Mouse (Mus musculus): ENCODE data around the gene Fat1.
"Not testable (repeated sequence)": the region's sequence is repeated elsewhere in the genome, so short reads cannot be mapped to it uniquely, and the experiment has no call there.

The Fat1 gene

GRCm38 (mm10) chr8:45011774-45012173 is 76.5 kb downstream of the Fat1 start:
- DNase-seq, result peak; percentile 29

GRCm38 (mm10) chr8:45013852-45014251 is 78.6 kb downstream of the Fat1 start:
- no peak for DNase-seq

- DNase-seq, result no peak
These were observed 79.3 kb downstream of the Fat1 start for GRCm38 (mm10) chr8:45014498-45015067.

GRCm38 (mm10) chr8:45015876-45016275 is 80.6 kb downstream of the Fat1 start:
- DNase-seq, result no peak

GRCm38 (mm10) chr8:45019241-45019640 is 84.0 kb downstream of the Fat1 start:
- DNase-seq, result no peak

GRCm38 (mm10) chr8:45021171-45021570 is 85.9 kb downstream of the Fat1 start:
- DNase-seq, result no peak

GRCm38 (mm10) chr8:45021911-45022665 is 86.8 kb downstream of the Fat1 start:
- DNase-seq, result no peak

- no peak for DNase-seq
These were observed 92.8 kb downstream of the Fat1 start for GRCm38 (mm10) chr8:45028081-45028497.

- DNase-seq, result no peak
These were observed 103.1 kb downstream of the Fat1 start for GRCm38 (mm10) chr8:45038350-45038749.

GRCm38 (mm10) chr8:45044160-45044559 is 108.9 kb downstream of the Fat1 start:
- no peak for DNase-seq

- no peak for DNase-seq
These were observed 115.2 kb downstream of the Fat1 start for GRCm38 (mm10) chr8:45050451-45050850.

- DNase-seq, result no peak
These were observed 116.0 kb downstream of the Fat1 start for GRCm38 (mm10) chr8:45051236-45051635.

- no peak for DNase-seq
These were observed 117.0 kb downstream of the Fat1 start for GRCm38 (mm10) chr8:45052205-45052604.

- DNase-seq, result no peak
These were observed 117.4 kb downstream of the Fat1 start for GRCm38 (mm10) chr8:45052618-45053017.

GRCm38 (mm10) chr8:45055500-45055899 is 120.3 kb downstream of the Fat1 start:
- no peak for DNase-seq

- no peak for DNase-seq
These were observed 121.6 kb downstream of the Fat1 start for GRCm38 (mm10) chr8:45056810-45057209.

GRCm38 (mm10) chr8:45060083-45060482 is 124.8 kb downstream of the Fat1 start:
- DNase-seq, result no peak

GRCm38 (mm10) chr8:45062311-45062710 is 127.1 kb downstream of the Fat1 start:
- DNase-seq, result no peak

- DNase-seq, result no peak
These were observed 128.0 kb downstream of the Fat1 start for GRCm38 (mm10) chr8:45062982-45063924.

GRCm38 (mm10) chr8:45064197-45064869 is 129.1 kb downstream of the Fat1 start:
- DNase-seq, result no peak

- DNase-seq, result not testable (repeated sequence)
These were observed 130.1 kb downstream of the Fat1 start for GRCm38 (mm10) chr8:45065391-45065790.

- DNase-seq, result peak; percentile 89
These were observed 133.6 kb downstream of the Fat1 start, which contains the start of gene Mtnr1a for GRCm38 (mm10) chr8:45068759-45069386. Gene Mtnr1a, plus strand, starts transcription at chr8:45069137.
